Mouse (Mus musculus) ES-Bruce4 (cell line): ENCODE data around the gene Prmt1.

Experiments
- CTCF ChIP-seq: IDR thresholded peaks from one replicate; pipeline ENCODE4 v1.8.1; 2011; ENCODE audit warnings: low read depth, low read length
- EP300 ChIP-seq: IDR thresholded peaks from 2 replicates; pipeline ENCODE4 v1.6.1; 2011; ENCODE audit warnings: low read depth, low read length; ENCODE audit not compliant: insufficient read depth

GRCm38 (mm10) chr7:45035631-45036030 lies 49.3 kb upstream of the Prmt1 start:
- no peak for TF ChIP-seq CTCF
- no peak for TF ChIP-seq EP300
